ENCODE assay signal across 8 mouse cellular contexts in genomic region chr7:79934862-79935510, GRCm38 (mm10). TPM values are rescaled to one million over a fixed set of nuclear protein-coding genes. Genes with fewer than 3 reads are reported as not detected.
DNase-seq lines count a peak whose midpoint lies in the region; ATAC-seq lines count a peak whose summit lies in the region.

Arpin (minus strand) TSS chr7:79935359.

- no peaks in the 10 kb centered on the region for H3K36me3 ChIP-seq in forebrain, embryonic 13.5 days (ENCODE audit: poor library complexity, severe bottlenecking)
- H3K36me3 ChIP-seq in heart, embryonic 16.5 days (ENCODE audit: control insufficient read depth, insufficient read depth) = no peaks in the 10 kb centered on the region
- H3K36me3 ChIP-seq in liver, embryonic 13.5 days = no peaks in the 10 kb centered on the region
- no peaks in the 10 kb centered on the region for H3K36me3 ChIP-seq in neural tube, embryonic 12.5 days

- no peaks in the 10 kb centered on the region for H3K9me3 ChIP-seq in forebrain, embryonic 13.5 days (replicated peaks)
- H3K9me3 ChIP-seq in heart, embryonic 16.5 days (replicated peaks; ENCODE audit: control insufficient read depth, low read length) = peaks cover 3% of the 10 kb centered on the region; the same call in 1 of the 2 replicates
- no peaks in the 10 kb centered on the region for H3K9me3 ChIP-seq in liver, embryonic 13.5 days (replicated peaks)
- H3K9me3 ChIP-seq in neural tube, embryonic 12.5 days = no peaks in the 10 kb centered on the region

- peak within 1 kb of the TSS; percentile 77 for H3K9ac ChIP-seq in forebrain, embryonic 13.5 days
- peak within 1 kb of the TSS; percentile 70 for H3K9ac ChIP-seq in heart, embryonic 16.5 days (ENCODE audit: low read length)
- peak within 1 kb of the TSS; percentile 52 for H3K9ac ChIP-seq in liver, embryonic 13.5 days
- peak within 1 kb of the TSS; percentile 65 for H3K9ac ChIP-seq in neural tube, embryonic 12.5 days

- H3K4me1 ChIP-seq in brown adipose tissue, adult 24 weeks (ENCODE audit: control insufficient read depth, insufficient read depth, insufficient read length, low read length) = peaks cover under 1% of the 10 kb centered on the region; the same call in 1 of the 2 replicates
- peaks cover 18% of the 10 kb centered on the region for H3K4me1 ChIP-seq in forebrain, embryonic 13.5 days
- H3K4me1 ChIP-seq in heart, embryonic 16.5 days (ENCODE audit: control insufficient read depth, insufficient read depth, low read length) = peaks cover 9% of the 10 kb centered on the region
- peaks cover 2% of the 10 kb centered on the region; the same call in 1 of the 2 replicates for H3K4me1 ChIP-seq in liver, embryonic 13.5 days (replicated peaks)
- peaks cover 10% of the 10 kb centered on the region for H3K4me1 ChIP-seq in neural tube, embryonic 12.5 days

- DNase-seq in ES-CJ7 (ENCODE audit: low read depth, low spot score) = peak; percentile 73
- peak; percentile 83 to 92 for DNase-seq in kidney, postnatal 25 days
- DNase-seq in liver, embryonic 13.5 days = no peak
- peak; percentile 55 for DNase-seq in urinary bladder, postnatal 25 days (ENCODE audit: low spot score)

- H3K27me3 ChIP-seq in forebrain, embryonic 13.5 days = no peaks in the 10 kb centered on the region
- H3K27me3 ChIP-seq in heart, embryonic 16.5 days (ENCODE audit: control insufficient read depth, insufficient read depth, low read length) = no peaks in the 10 kb centered on the region
- H3K27me3 ChIP-seq in liver, embryonic 13.5 days = peaks cover 42% of the 10 kb centered on the region
- no peaks in the 10 kb centered on the region for H3K27me3 ChIP-seq in neural tube, embryonic 12.5 days (replicated peaks)

- H3K4me3 ChIP-seq in brown adipose tissue, adult 24 weeks (ENCODE audit: insufficient read depth, low read depth, low read length) = peak within 1 kb of the TSS; percentile 75
- H3K4me3 ChIP-seq in forebrain, embryonic 13.5 days = peak within 1 kb of the TSS; percentile 51
- peak within 1 kb of the TSS; percentile 55 for H3K4me3 ChIP-seq in heart, embryonic 16.5 days (ENCODE audit: low read length)
- peak within 1 kb of the TSS; percentile 52 for H3K4me3 ChIP-seq in liver, embryonic 13.5 days (replicated peaks)
- peak within 1 kb of the TSS; percentile 44 for H3K4me3 ChIP-seq in neural tube, embryonic 12.5 days

- under 1% methylated on average over 32 of the region's 32 CpGs for WGBS in forebrain, embryonic 13.5 days
- 2% methylated on average over 32 of the region's 32 CpGs for WGBS in heart, embryonic 16.5 days
- WGBS in liver, embryonic 13.5 days (ENCODE audit: insufficient replicate concordance) = 5% methylated on average over 32 of the region's 32 CpGs
- 2% methylated on average over 32 of the region's 32 CpGs for WGBS in neural tube, embryonic 12.5 days

- peak within 1 kb of the TSS; percentile 83 for H3K27ac ChIP-seq in brown adipose tissue, adult 24 weeks (replicated peaks; ENCODE audit: low read depth, low read length)
- H3K27ac ChIP-seq in forebrain, embryonic 13.5 days = peak within 1 kb of the TSS; percentile 35; the same call in 1 of the 2 replicates
- peak within 1 kb of the TSS; percentile 86 for H3K27ac ChIP-seq in heart, embryonic 16.5 days (ENCODE audit: low read length)
- peak within 1 kb of the TSS; percentile 29; the same call in 1 of the 2 replicates for H3K27ac ChIP-seq in liver, embryonic 13.5 days
- H3K27ac ChIP-seq in neural tube, embryonic 12.5 days = no peak within 1 kb of the TSS

- peak within 1 kb of the TSS; percentile 74 for H3K4me2 ChIP-seq in forebrain, embryonic 13.5 days
- peak within 1 kb of the TSS; percentile 88 for H3K4me2 ChIP-seq in heart, embryonic 16.5 days (ENCODE audit: low read depth, low read length)
- H3K4me2 ChIP-seq in liver, embryonic 13.5 days = peak within 1 kb of the TSS; percentile 56
- H3K4me2 ChIP-seq in neural tube, embryonic 12.5 days (replicated peaks) = peak within 1 kb of the TSS; percentile 73

- peak; percentile 62 for ATAC-seq in forebrain, embryonic 13.5 days
- peak; percentile 87 for ATAC-seq in heart, embryonic 16.5 days (replicated peaks; ENCODE audit: extremely low read depth, insufficient read depth, low FRiP score)
- peak; percentile 50 for ATAC-seq in liver, embryonic 13.5 days (ENCODE audit: low read depth)
- ATAC-seq in neural tube, embryonic 12.5 days (ENCODE audit: low FRiP score, low read depth) = peak; percentile 71

RNA-seq across cellular contexts. Expression of gene Arpin, which starts in this region (rescaled TPM):
- 9.3 and 16.1 TPM in 2 replicates for polyA plus RNA-seq in brown adipose tissue, adult 24 weeks (2012; ENCODE audit: insufficient read depth, insufficient read length, missing spikeins)
- 16.5 and 16.8 TPM in 2 replicates for polyA plus RNA-seq in forebrain, embryonic 13.5 days (2015; fragmentation: Nextera tagmentation; extraction: Ambion mirVana)
- 28.2 and 29.3 TPM in 2 replicates for polyA plus RNA-seq in heart, embryonic 16.5 days (2015; fragmentation: Nextera tagmentation; extraction: Ambion mirVana)
- 4.1 and 4.7 TPM in 2 replicates for polyA plus RNA-seq in liver, embryonic 13.5 days (2015; fragmentation: Nextera tagmentation; extraction: Ambion mirVana)
- polyA plus RNA-seq in neural tube, embryonic 12.5 days (2016; fragmentation: Nextera tagmentation; extraction: Ambion mirVana) = 20.7 and 22.2 TPM in 2 replicates
